Mouse (Mus musculus): ENCODE measurements around the gene Dock4.
"Not testable (repeated sequence)": the region's sequence is repeated elsewhere in the genome, so short reads cannot be mapped to it uniquely, and the experiment has no call there.

The Dock4 gene

GRCm38 (mm10) chr12:40832157-40832556 lies 386.4 kb downstream of the Dock4 start:
- DNase-seq: peak; percentile 15

- DNase-seq: no peak
Measured at GRCm38 (mm10) chr12:40836924-40837323, 391.2 kb downstream of the Dock4 start.

- DNase-seq: peak; percentile 49
Measured at GRCm38 (mm10) chr12:40837597-40838337, 392.0 kb downstream of the Dock4 start.

GRCm38 (mm10) chr12:40838338-40838695 lies 392.6 kb downstream of the Dock4 start:
- DNase-seq: no peak

- DNase-seq: no peak
Measured at GRCm38 (mm10) chr12:40838940-40839339, 393.2 kb downstream of the Dock4 start.

- no peak for DNase-seq
Measured at GRCm38 (mm10) chr12:40839817-40840216, 394.1 kb downstream of the Dock4 start.

GRCm38 (mm10) chr12:40842251-40842988 lies 396.7 kb downstream of the Dock4 start:
- DNase-seq: no peak

- DNase-seq: no peak
Measured at GRCm38 (mm10) chr12:40842991-40843390, 397.2 kb downstream of the Dock4 start.

GRCm38 (mm10) chr12:40843474-40844080 lies 397.8 kb downstream of the Dock4 start:
- DNase-seq: no peak

- no peak for DNase-seq
Measured at GRCm38 (mm10) chr12:40844324-40844723, 398.6 kb downstream of the Dock4 start.

GRCm38 (mm10) chr12:40854705-40855367 lies 409.1 kb downstream of the Dock4 start:
- DNase-seq: no peak

GRCm38 (mm10) chr12:40857466-40857865 lies 411.7 kb downstream of the Dock4 start:
- no peak for DNase-seq

- not testable (repeated sequence) for DNase-seq
Measured at GRCm38 (mm10) chr12:40858763-40859162, 413.0 kb downstream of the Dock4 start.

- no peak for DNase-seq
Measured at GRCm38 (mm10) chr12:40870387-40870786, 424.6 kb downstream of the Dock4 start.

- DNase-seq: no peak
Measured at GRCm38 (mm10) chr12:40872716-40873115, 427.0 kb downstream of the Dock4 start.

GRCm38 (mm10) chr12:40873267-40873666 lies 427.5 kb downstream of the Dock4 start:
- not testable (repeated sequence) for DNase-seq

GRCm38 (mm10) chr12:40884976-40885375 lies 439.2 kb downstream of the Dock4 start:
- DNase-seq: no peak

- DNase-seq: no peak
Measured at GRCm38 (mm10) chr12:40885377-40885776, 439.6 kb downstream of the Dock4 start.

- DNase-seq: no peak
Measured at GRCm38 (mm10) chr12:40887496-40887895, 441.7 kb downstream of the Dock4 start.

GRCm38 (mm10) chr12:40888261-40888791 lies 442.6 kb downstream of the Dock4 start:
- DNase-seq: no peak

GRCm38 (mm10) chr12:40888829-40889228 lies 443.1 kb downstream of the Dock4 start:
- no peak for DNase-seq

GRCm38 (mm10) chr12:40889534-40889933 lies 443.8 kb downstream of the Dock4 start:
- DNase-seq: no peak

- no peak for DNase-seq
Measured at GRCm38 (mm10) chr12:40891168-40891567, 445.4 kb downstream of the Dock4 start.

Data from thymus, postnatal 14 days (tissue).